Mouse (Mus musculus) hindbrain, embryonic 10.5 days (tissue): ENCODE data around the gene Asb17. TPM values are rescaled to one million over a fixed set of nuclear protein-coding genes. Genes with fewer than 3 reads are reported as not detected.
"Not testable (repeated sequence)": the region's sequence is repeated elsewhere in the genome, so short reads cannot be mapped to it uniquely, and the experiment has no call there.

Experiments
- DNase-seq: peaks from one replicate; pipeline ENCODE4 v3.0.0-alpha.2; 2017; ENCODE audit warnings: low spot score
- H3K27ac ChIP-seq: fragments of 300-500 bp; sonication (generic); 2 replicates; pipeline ENCODE4 v1.5.1; 2016; ENCODE audit warnings: mild to moderate bottlenecking, moderate library complexity
- H3K27me3 ChIP-seq: fragments of 300-500 bp; sonication (generic); 2 replicates; pipeline ENCODE4 v1.6.1; 2016; ENCODE audit warnings: mild to moderate bottlenecking; ENCODE audit not compliant: poor library complexity, insufficient read depth, severe bottlenecking
- H3K36me3 ChIP-seq: fragments of 300-500 bp; sonication (generic); 2 replicates; pipeline ENCODE4 v1.6.1; 2016; ENCODE audit warnings: mild to moderate bottlenecking, moderate library complexity
- H3K4me1 ChIP-seq: fragments of 300-500 bp; sonication (generic); replicated peaks from 2 replicates; pipeline ENCODE4 v1.6.1; 2016; ENCODE audit warnings: mild to moderate bottlenecking
- H3K4me3 ChIP-seq: fragments of 300-500 bp; sonication (generic); 2 replicates; pipeline ENCODE4 v1.5.1; 2016; ENCODE audit warnings: mild to moderate bottlenecking, moderate library complexity
- H3K9me3 ChIP-seq: fragments of 300-500 bp; sonication (generic); 2 replicates; pipeline ENCODE4 v1.6.1; 2016; ENCODE audit warnings: mild to moderate bottlenecking, moderate library complexity
- WGBS: fragments of 180-500 bp; shearing (Covaris S2); methylation state at CpG from one replicate; pipeline ENCODE4 v1.1.7; 2016; 5-methylcytosine and 5-hydroxymethylcytosine counted together
- polyA plus RNA-seq: library from polyadenylated mRNA; unstranded; fragments of >200 nt; fragmentation: Nextera tagmentation; extraction: Ambion mirVana; gene quantifications from 2 replicates; pipeline ENCODE4 v1.2.1, GENCODE M21; 2016

The Asb17 gene
- polyA plus RNA-seq, 1 experiment from 2014 or later: 0.39 TPM

- H3K9me3 ChIP-seq: no peaks in the 10 kb centered on the region
- H3K27me3 ChIP-seq: no peaks in the 10 kb centered on the region; the same call in 1 of the 2 replicates
- WGBS: 77% methylated on average over 3 of the region's 3 CpGs
- H3K27ac ChIP-seq: no peak overlapping the region
- H3K4me3 ChIP-seq: no peak overlapping the region
- peaks cover 5% of the 10 kb centered on the region; the same call in 1 of the 2 replicates for H3K4me1 ChIP-seq
- no peak for DNase-seq
- no peaks in the 10 kb centered on the region for H3K36me3 ChIP-seq
These were observed 7.7 kb upstream of the Asb17 start for GRCm38 (mm10) chr3:153836316-153836715.

- DNase-seq: no peak
- Histone ChIP-seq H3K4me3 (no peak overlapping the region), H3K4me1 (no peaks in the 10 kb centered on the region), H3K9me3 (no peaks in the 10 kb centered on the region), H3K36me3 (no peaks in the 10 kb centered on the region), H3K27ac (no peak overlapping the region), H3K27me3 (no peaks in the 10 kb centered on the region; the same call in 1 of the 2 replicates)
- 77% methylated on average over 4 of the region's 4 CpGs for WGBS
These were observed 6.4 kb upstream of the Asb17 start for GRCm38 (mm10) chr3:153837593-153837992.

- no peak for DNase-seq
- peaks cover 5% of the 10 kb centered on the region; the same call in 1 of the 2 replicates for H3K4me1 ChIP-seq
- no peaks in the 10 kb centered on the region; the same call in 1 of the 2 replicates for H3K27me3 ChIP-seq
These were observed 748 bp downstream of the Asb17 start for GRCm38 (mm10) chr3:153844757-153845156.

GRCm38 (mm10) chr3:153845500-153845899 is 1.5 kb downstream of the Asb17 start:
- no peaks in the 10 kb centered on the region; the same call in 1 of the 2 replicates for H3K27me3 ChIP-seq
- H3K4me1 ChIP-seq: peaks cover 5% of the 10 kb centered on the region; the same call in 1 of the 2 replicates
- no peak overlapping the region for H3K27ac ChIP-seq
- H3K4me3 ChIP-seq: no peak overlapping the region
- no peak for DNase-seq
- H3K36me3 ChIP-seq: no peaks in the 10 kb centered on the region
- 90% methylated on average over 2 of the region's 2 CpGs for WGBS
- H3K9me3 ChIP-seq: no peaks in the 10 kb centered on the region

More at GRCm38 (mm10) chr3:153844757-153845156, 748 bp downstream of the Asb17 start:
- WGBS: 96% methylated on average over 9 of the region's 9 CpGs
- H3K9me3 ChIP-seq: no peaks in the 10 kb centered on the region
- H3K36me3 ChIP-seq: no peaks in the 10 kb centered on the region
- H3K4me3 ChIP-seq: no peak overlapping the region
- no peak overlapping the region for H3K27ac ChIP-seq

GRCm38 (mm10) chr3:153846109-153846508 is 2.1 kb downstream of the Asb17 start:
- Histone ChIP-seq H3K9me3 (no peaks in the 10 kb centered on the region), H3K4me1 (peaks cover 5% of the 10 kb centered on the region; the same call in 1 of the 2 replicates), H3K27me3 (no peaks in the 10 kb centered on the region; the same call in 1 of the 2 replicates), H3K4me3 (no peak overlapping the region), H3K27ac (no peak overlapping the region), H3K36me3 (no peaks in the 10 kb centered on the region)
- WGBS: 89% methylated on average over 4 of the region's 4 CpGs
- DNase-seq: no peak

- H3K4me1 ChIP-seq: peaks cover 5% of the 10 kb centered on the region; the same call in 1 of the 2 replicates
- H3K27me3 ChIP-seq: no peaks in the 10 kb centered on the region; the same call in 1 of the 2 replicates
- no peak overlapping the region for H3K27ac ChIP-seq
- no peak overlapping the region for H3K4me3 ChIP-seq
- no peaks in the 10 kb centered on the region for H3K9me3 ChIP-seq
- no peak for DNase-seq
- 82% methylated on average over 7 of the region's 7 CpGs for WGBS
- no peaks in the 10 kb centered on the region for H3K36me3 ChIP-seq
These were observed 3.3 kb downstream of the Asb17 start for GRCm38 (mm10) chr3:153847207-153847733.

GRCm38 (mm10) chr3:153849368-153850015 is 5.5 kb downstream of the Asb17 start:
- no peak for DNase-seq
- no peak overlapping the region for H3K4me3 ChIP-seq
- WGBS: 15% methylated on average over 5 of the region's 5 CpGs
- no peaks in the 10 kb centered on the region; the same call in 1 of the 2 replicates for H3K27me3 ChIP-seq
- no peaks in the 10 kb centered on the region for H3K36me3 ChIP-seq
- peak overlapping the region; percentile 29; the same call in 1 of the 2 replicates for H3K27ac ChIP-seq
- H3K4me1 ChIP-seq: peaks cover 5% of the 10 kb centered on the region; the same call in 1 of the 2 replicates
- no peaks in the 10 kb centered on the region for H3K9me3 ChIP-seq

- peaks cover 5% of the 10 kb centered on the region; the same call in 1 of the 2 replicates for H3K4me1 ChIP-seq
- WGBS: 89% methylated on average over 7 of the region's 7 CpGs
- H3K27me3 ChIP-seq: no peaks in the 10 kb centered on the region; the same call in 1 of the 2 replicates
- H3K4me3 ChIP-seq: no peak overlapping the region
- DNase-seq: no peak
- no peak overlapping the region for H3K27ac ChIP-seq
- H3K36me3 ChIP-seq: no peaks in the 10 kb centered on the region
- no peaks in the 10 kb centered on the region for H3K9me3 ChIP-seq
These were observed 6.8 kb downstream of the Asb17 start for GRCm38 (mm10) chr3:153850759-153851158.

GRCm38 (mm10) chr3:153852266-153852665 is 8.3 kb downstream of the Asb17 start:
- DNase-seq: no peak
- no peak overlapping the region for H3K27ac ChIP-seq
- whole genome bisulfite sequencing: 80% methylated on average over 8 of the region's 8 CpGs
- no peaks in the 10 kb centered on the region; the same call in 1 of the 2 replicates for H3K27me3 ChIP-seq
- no peaks in the 10 kb centered on the region for H3K9me3 ChIP-seq
- H3K4me3 ChIP-seq: no peak overlapping the region
- no peaks in the 10 kb centered on the region for H3K36me3 ChIP-seq
- H3K4me1 ChIP-seq: peaks cover 5% of the 10 kb centered on the region; the same call in 1 of the 2 replicates

- Histone ChIP-seq H3K9me3 (no peaks in the 10 kb centered on the region), H3K4me1 (no peaks in the 10 kb centered on the region), H3K27ac (no peak overlapping the region), H3K27me3 (no peaks in the 10 kb centered on the region), H3K36me3 (no peaks in the 10 kb centered on the region), H3K4me3 (no peak overlapping the region)
- 86% methylated on average over 10 of the region's 10 CpGs for WGBS
- no peak for DNase-seq
These were observed 14.5 kb downstream of the Asb17 start for GRCm38 (mm10) chr3:153858350-153859001.

- H3K27me3 ChIP-seq, H3K4me1 ChIP-seq, H3K27ac ChIP-seq, H3K4me3 ChIP-seq, H3K36me3 ChIP-seq, H3K9me3 ChIP-seq, DNase-seq: not testable (repeated sequence)
- 91% methylated on average over 8 of the region's 8 CpGs for WGBS
These were observed 16.4 kb downstream of the Asb17 start for GRCm38 (mm10) chr3:153860392-153860791.

- Histone ChIP-seq H3K27ac (no peak overlapping the region), H3K36me3 (no peaks in the 10 kb centered on the region), H3K27me3 (no peaks in the 10 kb centered on the region), H3K4me3 (no peak overlapping the region), H3K9me3 (no peaks in the 10 kb centered on the region), H3K4me1 (no peaks in the 10 kb centered on the region)
- no peak for DNase-seq
- 85% methylated on average over 2 of the region's 2 CpGs for WGBS
These were observed 19.8 kb downstream of the Asb17 start for GRCm38 (mm10) chr3:153863816-153864215.
